Comparison of ENCODE assay signal across 8 mouse cellular contexts in genomic region chr10:11361985-11362692, GRCm38 (mm10). TPM values are rescaled to one million over a fixed set of nuclear protein-coding genes. Genes with fewer than 3 reads are reported as not detected.
DNase-seq lines count a peak whose midpoint lies in the region; ATAC-seq and TF ChIP-seq lines count a peak whose summit lies in the region.

No protein-coding gene starts in this region.

- peak; percentile 62 for TF ChIP-seq CTCF in heart, postnatal 0 days (IDR thresholded peaks at IDR 0.05; ENCODE audit: low read depth)
- TF ChIP-seq CTCF in lung, embryonic 14.5 days (IDR thresholded peaks at IDR 0.05; ENCODE audit: low read depth), result peak; percentile 75

- no peaks in the 10 kb centered on the region for H3K9me3 ChIP-seq in heart, postnatal 0 days (replicated peaks; ENCODE audit: control insufficient read depth, low read length)
- no peaks in the 10 kb centered on the region for H3K9me3 ChIP-seq in embryonic facial prominence, embryonic 14.5 days (ENCODE audit: control insufficient read depth, low read length)
- H3K9me3 ChIP-seq in lung, embryonic 14.5 days (ENCODE audit: low read depth, low read length), result no peaks in the 10 kb centered on the region; the same call in 1 of the 2 replicates

- no peaks in the 10 kb centered on the region for H3K27me3 ChIP-seq in heart, postnatal 0 days (ENCODE audit: control insufficient read depth, insufficient read depth, low read length)
- no peaks in the 10 kb centered on the region for H3K27me3 ChIP-seq in embryonic facial prominence, embryonic 14.5 days (replicated peaks; ENCODE audit: control insufficient read depth, insufficient read depth, low read length)
- H3K27me3 ChIP-seq in lung, embryonic 14.5 days (ENCODE audit: insufficient read depth, low read length), result no peaks in the 10 kb centered on the region

- H3K4me3 ChIP-seq in heart, postnatal 0 days (ENCODE audit: low read depth, low read length), result no peak overlapping the region
- no peak overlapping the region for H3K4me3 ChIP-seq in embryonic facial prominence, embryonic 14.5 days (ENCODE audit: low read depth, low read length)
- no peak overlapping the region for H3K4me3 ChIP-seq in lung, embryonic 14.5 days (ENCODE audit: low read depth, low read length)

- no peak overlapping the region for H3K9ac ChIP-seq in heart, postnatal 0 days (replicated peaks; ENCODE audit: low read depth, low read length)
- no peak overlapping the region for H3K9ac ChIP-seq in embryonic facial prominence, embryonic 14.5 days (ENCODE audit: low read depth, low read length)
- H3K9ac ChIP-seq in lung, embryonic 14.5 days, result no peak overlapping the region

- no peak overlapping the region for H3K4me2 ChIP-seq in heart, postnatal 0 days (ENCODE audit: low read depth, low read length)
- H3K4me2 ChIP-seq in embryonic facial prominence, embryonic 14.5 days (ENCODE audit: low read depth, low read length), result no peak overlapping the region
- no peak overlapping the region for H3K4me2 ChIP-seq in lung, embryonic 14.5 days

- WGBS in heart, postnatal 0 days, result 54% methylated on average over 5 of the region's 5 CpGs
- 58% methylated on average over 5 of the region's 5 CpGs for WGBS in embryonic facial prominence, embryonic 14.5 days
- WGBS in lung, embryonic 14.5 days, result 57% methylated on average over 5 of the region's 5 CpGs

- no peak for TF ChIP-seq EP300 in heart, postnatal 0 days (IDR thresholded peaks at IDR 0.05; ENCODE audit: low read depth)

- no peak for ATAC-seq in heart, postnatal 0 days (ENCODE audit: insufficient read depth, low read depth)
- no peak for ATAC-seq in embryonic facial prominence, embryonic 14.5 days (ENCODE audit: low read depth)
- peak; percentile 54; the same call in 1 of the 2 replicates for ATAC-seq in lung, embryonic 14.5 days (ENCODE audit: insufficient read depth)

- DNase-seq in heart, postnatal 0 days (ENCODE audit: low spot score), result peak; percentile 61
- no peak for DNase-seq in heart, adult 11 months
- DNase-seq in thymus, postnatal 14 days, result peak; percentile 29
- DNase-seq in thymus, adult 18-20 months, result no peak
- DNase-seq in embryonic facial prominence, embryonic 14.5 days (ENCODE audit: low spot score), result peak; percentile 67
- peak; percentile 84 for DNase-seq in lung, embryonic 14.5 days
- DNase-seq in ovary, adult 18-20 months (ENCODE audit: low spot score), result no peak
- no peak for DNase-seq in adrenal gland, adult 18-20 months (ENCODE audit: low spot score in 2 of 2)

- no peaks in the 10 kb centered on the region for H3K36me3 ChIP-seq in heart, postnatal 0 days (replicated peaks; ENCODE audit: control insufficient read depth, insufficient read depth, low read length)
- H3K36me3 ChIP-seq in embryonic facial prominence, embryonic 14.5 days (ENCODE audit: control insufficient read depth, insufficient read depth, low read length), result no peaks in the 10 kb centered on the region
- no peaks in the 10 kb centered on the region for H3K36me3 ChIP-seq in lung, embryonic 14.5 days (ENCODE audit: insufficient read depth)

- no peaks in the 10 kb centered on the region for H3K4me1 ChIP-seq in heart, postnatal 0 days (ENCODE audit: control insufficient read depth, insufficient read depth)
- H3K4me1 ChIP-seq in embryonic facial prominence, embryonic 14.5 days (ENCODE audit: control insufficient read depth, insufficient read depth, low read length), result no peaks in the 10 kb centered on the region
- H3K4me1 ChIP-seq in lung, embryonic 14.5 days (ENCODE audit: insufficient read depth), result no peaks in the 10 kb centered on the region

- no peak overlapping the region for H3K27ac ChIP-seq in heart, postnatal 0 days (ENCODE audit: low read depth)
- H3K27ac ChIP-seq in embryonic facial prominence, embryonic 14.5 days (replicated peaks; ENCODE audit: low read depth, low read length), result no peak overlapping the region
- no peak overlapping the region for H3K27ac ChIP-seq in lung, embryonic 14.5 days (ENCODE audit: low read depth)

RNA-seq across cellular contexts. Expression of gene Epm2a, which starts 18.9 kb away (rescaled TPM):
- 9.1 and 13.3 TPM in 2 replicates for total RNA-seq in heart, postnatal 0 days (2014; rRNA removed; ENCODE audit: low replicate concordance)
- polyA plus RNA-seq in heart, postnatal 0 days (2015; fragmentation: Nextera tagmentation; extraction: Ambion mirVana), result 1.1 and 1.3 TPM in 2 replicates
- 0.90 and 1.0 TPM in 2 replicates for polyA plus RNA-seq in embryonic facial prominence, embryonic 14.5 days (2014; fragmentation: Nextera tagmentation; extraction: Ambion mirVana)
- 0.46 and 0.59 TPM in 2 replicates for polyA plus RNA-seq in lung, embryonic 14.5 days (2014; fragmentation: Nextera tagmentation; extraction: Ambion mirVana)
- 10 to 100 TPM; 10.9 to 14.9 TPM for total RNA-seq in adrenal gland, adult 18-20 months (2021)

Comparison
In these comparisons a context has a peak if more than half of its experiments do, and no peak if none do; other contexts are left out.
1. DNase-seq: peak in heart, postnatal 0 days (single experiment), thymus, postnatal 14 days (single experiment), embryonic facial prominence, embryonic 14.5 days (single experiment) and lung, embryonic 14.5 days (single experiment); none in heart, adult 11 months (single experiment), thymus, adult 18-20 months (0 of 2), ovary, adult 18-20 months (single experiment) and adrenal gland, adult 18-20 months (0 of 2).